Mouse (Mus musculus) colon, adult 2 months (tissue): Measurements from ENCODE around the gene Tyrobp. TPM values are rescaled to one million over a fixed set of nuclear protein-coding genes. Genes with fewer than 3 reads are reported as not detected.

Experiments used
- polyA plus RNA-seq: library from polyadenylated mRNA; depleted of rRNA; stranded (reverse); fragments of >200 nt; gene quantifications from 2 replicates; pipeline ENCODE4 v1.2.3, GENCODE M21; 2012; rRNA removed

Tyrobp gene
- 54.3 and 84.5 TPM in 2 replicates for polyA plus RNA-seq

GRCm38 (mm10) chr7:30413596-30413995 is at the start of gene Tyrobp:
TSS of gene Tyrobp (plus strand) at chr7:30413760.

DNA sequence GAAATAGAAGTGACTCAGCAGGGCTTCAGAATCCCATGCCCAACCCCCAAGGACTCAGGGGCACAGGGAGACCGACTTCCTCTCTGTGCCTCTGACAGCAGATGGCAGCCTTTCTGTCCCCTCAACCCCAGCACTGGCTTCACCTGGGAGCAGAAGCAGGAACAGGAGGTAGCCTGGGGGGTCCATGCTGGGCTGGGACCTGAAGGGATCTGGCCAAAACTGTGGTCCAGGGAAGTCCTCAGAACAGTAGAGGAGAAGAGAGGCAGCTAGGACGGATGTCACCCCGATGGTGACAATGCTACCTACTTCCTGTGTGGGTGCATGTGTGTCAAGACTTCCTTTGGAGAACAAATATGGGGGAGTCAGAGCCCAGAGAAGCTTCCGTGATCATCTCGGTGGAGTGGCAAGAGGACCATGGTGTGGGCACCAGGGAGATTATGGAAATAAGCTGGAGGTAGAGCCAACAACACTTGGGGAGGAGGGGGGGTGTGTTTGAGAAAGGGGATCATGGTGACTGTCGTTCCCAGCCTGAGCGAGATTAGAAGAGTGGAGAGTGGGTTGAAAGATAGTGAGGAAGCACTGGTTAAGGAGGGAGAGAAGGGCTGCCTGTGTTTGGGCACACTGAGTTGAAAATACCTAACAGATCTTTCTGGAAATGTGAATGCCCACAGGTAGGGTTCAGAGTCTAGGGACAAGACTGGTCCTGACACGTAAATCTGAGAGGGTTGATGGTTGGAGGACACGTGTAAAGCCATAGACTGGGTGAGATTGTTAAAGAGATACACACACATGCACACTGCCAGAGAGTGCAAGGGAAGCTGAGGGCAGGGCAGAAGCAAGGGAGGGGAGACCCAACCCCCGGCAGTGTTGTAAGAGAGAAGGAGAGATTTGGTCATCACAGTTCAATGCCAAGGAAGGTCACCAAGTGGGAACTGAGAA is 6.3 kb downstream of the Tyrobp start, which contains the start of gene Hcst:
Gene Hcst (minus strand): TSS at position 294 of the 939 bp plus-strand sequence.

DNA sequence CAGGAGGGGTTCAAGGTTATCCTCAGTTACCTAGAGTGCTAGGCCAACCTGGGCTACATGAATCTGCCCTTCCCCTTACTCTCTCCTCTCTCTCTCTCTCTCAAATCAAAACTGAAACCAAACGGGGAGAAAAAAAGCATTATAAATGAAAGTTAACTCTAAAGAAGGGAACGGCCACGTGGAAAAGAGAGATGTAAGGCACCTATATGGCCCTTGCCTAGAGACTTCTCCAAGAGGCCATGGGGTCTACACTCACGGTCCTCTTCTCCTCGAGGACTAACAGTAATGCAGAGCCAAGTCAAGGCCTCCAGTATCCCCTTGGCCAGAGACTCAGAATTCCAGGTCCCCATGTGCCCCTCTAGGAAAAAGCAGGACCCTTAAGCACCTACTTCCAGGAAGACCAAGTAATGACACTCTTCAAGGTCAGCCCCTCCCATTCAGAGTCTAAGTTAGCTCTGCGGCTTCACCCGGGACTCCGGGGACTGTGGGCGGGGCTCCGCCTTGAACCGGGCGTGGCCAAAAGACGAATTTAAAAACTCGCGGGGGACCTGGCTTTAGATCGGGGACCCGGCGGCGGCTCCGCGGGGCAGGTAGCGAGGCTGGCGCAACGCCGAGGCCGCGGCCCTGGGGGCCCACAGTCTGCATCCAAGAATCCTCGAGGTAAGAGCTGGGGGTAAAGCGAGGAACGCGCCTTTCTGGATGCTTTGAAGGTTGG is 7.8 kb downstream of the Tyrobp start, which contains the start of gene Nfkbid:
Gene Nfkbid (plus strand): TSS at position 558 of the 715 bp plus-strand sequence.

GRCm38 (mm10) chr7:30444971-30445751 is 31.6 kb downstream of the Tyrobp start, which contains the start of gene Aplp1:
TSS of gene Aplp1 (minus strand) at chr7:30445535.

DNA sequence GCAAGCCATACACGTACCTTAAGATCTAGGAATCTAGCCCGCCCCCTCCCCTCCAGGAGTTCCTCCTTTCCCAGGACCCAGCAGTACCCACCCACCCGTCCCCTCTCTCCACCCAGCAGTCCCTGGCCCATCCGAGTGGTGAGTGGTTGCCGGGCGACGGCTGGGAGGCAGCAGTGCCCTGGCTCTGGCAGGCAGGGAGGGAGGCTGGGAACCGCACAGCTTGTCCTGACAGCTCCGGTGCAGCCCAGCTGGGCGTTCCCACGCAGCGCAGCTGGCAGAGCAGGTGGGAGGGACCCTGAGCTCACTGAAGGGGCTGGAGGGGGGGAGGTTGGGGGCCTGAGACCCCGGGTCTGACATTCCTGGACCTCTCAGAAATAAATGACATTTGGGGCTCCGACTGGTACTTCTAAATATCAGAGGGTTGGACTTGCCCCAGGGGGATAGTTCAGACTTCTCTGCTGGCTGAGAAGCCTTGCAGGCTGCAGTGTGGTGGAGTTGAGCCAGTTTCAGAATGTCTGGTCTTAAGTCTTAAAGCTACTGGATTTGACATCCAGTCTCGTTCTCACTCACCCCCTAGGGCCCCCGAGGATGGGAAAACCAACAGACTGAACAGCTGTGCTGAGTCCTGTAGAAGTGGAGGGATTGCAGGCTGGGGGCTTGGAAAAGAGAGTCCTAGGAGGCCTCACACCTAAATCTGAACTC is 44.2 kb downstream of the Tyrobp start, which contains the start of the genes Kirrel2 and Nphs1:
Gene Kirrel2 (minus strand): TSS at position 62 of the 702 bp plus-strand sequence.
Gene Nphs1 (plus strand): TSS at position 687 of the 702 bp plus-strand sequence.

Other genes starting within 250 kb of the Tyrobp start
- gene Zfp146, start 244.0 kb upstream of the Tyrobp start, polyA plus RNA-seq, result 6.3 and 8.4 TPM in 2 replicates
- 48.3 and 56.0 TPM in 2 replicates for gene Cox7a1, start 229.6 kb upstream of the Tyrobp start, polyA plus RNA-seq
- 791 and 1,080 TPM in 2 replicates for gene Capns1, start 214.9 kb upstream of the Tyrobp start, polyA plus RNA-seq
- gene Polr2i, start 181.8 kb upstream of the Tyrobp start, polyA plus RNA-seq, result 86.6 and 107 TPM in 2 replicates
- 46.0 and 55.7 TPM in 2 replicates for gene Tbcb, start 181.5 kb upstream of the Tyrobp start, polyA plus RNA-seq
- not detected in 2 replicates for gene Ovol3, start 178.0 kb upstream of the Tyrobp start, polyA plus RNA-seq
- gene Thap8, start 133.7 kb upstream of the Tyrobp start, polyA plus RNA-seq, result 0.12 and 0.19 TPM in 2 replicates
- gene Wdr62, start 133.3 kb upstream of the Tyrobp start, polyA plus RNA-seq, result 20.8 and 23.2 TPM in 2 replicates
- gene Clip3, start 122.0 kb upstream of the Tyrobp start, polyA plus RNA-seq, result 11.3 and 14.7 TPM in 2 replicates
- 165 and 192 TPM in 2 replicates for gene Alkbh6, start 105.0 kb upstream of the Tyrobp start, polyA plus RNA-seq
- gene Syne4, start 99.0 kb upstream of the Tyrobp start, polyA plus RNA-seq, result 11.0 and 13.9 TPM in 2 replicates
- 1.2 and 1.4 TPM in 2 replicates for gene E130208F15Rik, start 92.0 kb upstream of the Tyrobp start, polyA plus RNA-seq
- 26.8 and 37.9 TPM in 2 replicates for gene Sdhaf1, start 89.9 kb upstream of the Tyrobp start, polyA plus RNA-seq
- gene Lrfn3, start 51.0 kb upstream of the Tyrobp start, polyA plus RNA-seq, result 25.6 and 26.3 TPM in 2 replicates
- 12.2 and 17.0 TPM in 2 replicates for gene Hcst, start 6.1 kb downstream of the Tyrobp start, polyA plus RNA-seq
- 7.8 and 8.1 TPM in 2 replicates for gene Nfkbid, start 8.0 kb downstream of the Tyrobp start, polyA plus RNA-seq
- gene Aplp1, start 31.8 kb downstream of the Tyrobp start, polyA plus RNA-seq, result 49.6 and 52.2 TPM in 2 replicates
- 0.35 and 0.52 TPM in 2 replicates for gene Kirrel2, start 43.9 kb downstream of the Tyrobp start, polyA plus RNA-seq
- gene Nphs1, start 44.6 kb downstream of the Tyrobp start, polyA plus RNA-seq, result 0.03 and 0.80 TPM in 2 replicates
- not detected in 2 replicates for gene Prodh2, start 79.9 kb downstream of the Tyrobp start, polyA plus RNA-seq
- gene Arhgap33, start 121.3 kb downstream of the Tyrobp start, polyA plus RNA-seq, result 17.3 and 18.3 TPM in 2 replicates
- 80.2 and 99.4 TPM in 2 replicates for gene Hspb6, start 138.4 kb downstream of the Tyrobp start, polyA plus RNA-seq
- gene Proser3, start 138.5 kb downstream of the Tyrobp start, polyA plus RNA-seq, result 8.5 TPM in 2 replicates
- 32.0 and 32.4 TPM in 2 replicates for gene Lin37, start 146.1 kb downstream of the Tyrobp start, polyA plus RNA-seq
- 40.8 and 56.2 TPM in 2 replicates for gene U2af1l4, start 149.5 kb downstream of the Tyrobp start, polyA plus RNA-seq
- gene Gm49396, start 149.6 kb downstream of the Tyrobp start, polyA plus RNA-seq, result 1.2 and 1.4 TPM in 2 replicates
- 109 and 156 TPM in 2 replicates for gene Psenen, start 149.9 kb downstream of the Tyrobp start, polyA plus RNA-seq
- gene Igflr1, start 151.7 kb downstream of the Tyrobp start, polyA plus RNA-seq, result 7.7 and 8.8 TPM in 2 replicates
- gene Kmt2b, start 175.0 kb downstream of the Tyrobp start, polyA plus RNA-seq, result 46.0 and 47.1 TPM in 2 replicates
- gene Zbtb32, start 185.1 kb downstream of the Tyrobp start, polyA plus RNA-seq, result 5.3 and 6.6 TPM in 2 replicates
- gene Upk1a, start 199.1 kb downstream of the Tyrobp start, polyA plus RNA-seq, result 24.9 and 37.7 TPM in 2 replicates
- gene Cox6b1, start 212.4 kb downstream of the Tyrobp start, polyA plus RNA-seq, result 423 and 473 TPM in 2 replicates
- gene Etv2, start 222.1 kb downstream of the Tyrobp start, polyA plus RNA-seq, result not detected in 2 replicates
- 82.7 and 93.1 TPM in 2 replicates for gene Rbm42, start 236.6 kb downstream of the Tyrobp start, polyA plus RNA-seq